Comparison of ENCODE assay signal across 18 mouse cellular contexts in the genomic region with DNA sequence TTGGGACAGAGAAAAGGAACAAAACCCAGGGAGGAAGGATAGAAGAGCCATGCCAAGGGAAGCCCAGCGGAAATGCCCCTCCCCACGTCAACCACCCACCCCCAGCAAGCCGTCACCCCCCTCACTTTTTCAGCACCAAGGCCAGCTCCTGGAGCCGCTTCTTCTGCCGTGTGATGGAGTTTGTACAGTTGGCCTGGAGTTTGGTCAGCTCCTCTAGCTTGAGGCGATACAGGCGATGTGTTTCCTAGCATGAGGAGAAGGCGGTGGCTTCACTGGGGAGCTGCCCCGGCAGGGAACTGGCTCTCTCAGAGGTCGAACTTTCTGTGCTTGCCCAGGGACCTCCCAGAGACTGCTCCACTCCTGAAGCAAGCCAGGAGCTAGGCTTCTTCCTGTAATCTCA. TPM values are rescaled to one million over a fixed set of nuclear protein-coding genes. Genes with fewer than 3 reads are reported as not detected.
DNase-seq lines count a peak whose midpoint lies in the region; ATAC-seq lines count a peak whose summit lies in the region.
"Had no signal": no experiment of that assay in that cellular context is flagged by ENCODE, and none has a peak within 500 bp of the region (broad histone marks: within the 10 kb centered on the region; RNA-seq: fewer than 3 reads in every experiment).

No protein-coding gene starts in this region.

- 51% methylated on average over 10 of the region's 10 CpGs for WGBS in kidney, embryonic 16.5 days

- H3K9ac ChIP-seq in kidney, embryonic 16.5 days (replicated peaks; ENCODE audit: low read length), result no peak overlapping the region
- H3K9ac ChIP-seq: liver, embryonic 13.5 days; stomach, embryonic 15.5 days had no signal

- no peaks in the 10 kb centered on the region for H3K9me3 ChIP-seq in kidney, embryonic 16.5 days (ENCODE audit: low read length)
- H3K9me3 ChIP-seq: G1E; heart, embryonic 10.5 days; liver, embryonic 13.5 days; stomach, embryonic 15.5 days had no signal

- DNase-seq in kidney, adult 11 months, result peak; percentile 77
- peak; percentile 45 for DNase-seq in NIH3T3 (ENCODE audit: low read depth)
- DNase-seq in kidney, postnatal 4 days, result peak; percentile 68 to 73
- DNase-seq in retina, embryonic 14.5 days (ENCODE audit: low spot score), result no peak
- no peak for DNase-seq in spleen, adult 12 weeks (ENCODE audit: low spot score)
- DNase-seq: adrenal gland, postnatal 25 days; cerebellum, postnatal 10 days; liver, embryonic 13.5 days; right cerebral cortex, adult 18-20 months had no signal

- H3K4me1 ChIP-seq in kidney, embryonic 16.5 days (ENCODE audit: insufficient read depth, low read length), result peaks cover 19% of the 10 kb centered on the region
- no peaks in the 10 kb centered on the region; the same call in 1 of the 2 replicates for H3K4me1 ChIP-seq in brown adipose tissue, adult 24 weeks (ENCODE audit: control insufficient read depth, insufficient read depth, insufficient read length, low read length)

- no peak overlapping the region for H3K4me3 ChIP-seq in kidney, embryonic 16.5 days (ENCODE audit: low read length)
- peak overlapping the region; percentile 90 for H3K4me3 ChIP-seq in brown adipose tissue, adult 24 weeks (ENCODE audit: insufficient read depth, low read depth, low read length)

- no peak overlapping the region for H3K27ac ChIP-seq in kidney, embryonic 16.5 days (ENCODE audit: low read length)
- peak overlapping the region; percentile 55 for H3K27ac ChIP-seq in brown adipose tissue, adult 24 weeks (replicated peaks; ENCODE audit: low read depth, low read length)
- H3K27ac ChIP-seq: heart, embryonic 10.5 days; hindbrain, embryonic 14.5 days; liver, embryonic 13.5 days; macrophage; stomach, embryonic 15.5 days had no signal

- no peak overlapping the region for H3K4me2 ChIP-seq in kidney, embryonic 16.5 days (replicated peaks; ENCODE audit: low read depth, low read length)
- H3K4me2 ChIP-seq: stomach, embryonic 15.5 days had no signal

- H3K27me3 ChIP-seq in kidney, embryonic 16.5 days (ENCODE audit: insufficient read depth, low read length), result no peaks in the 10 kb centered on the region
- H3K27me3 ChIP-seq: liver, embryonic 13.5 days; stomach, embryonic 15.5 days had no signal

- peaks cover 7% of the 10 kb centered on the region for H3K36me3 ChIP-seq in kidney, embryonic 16.5 days (ENCODE audit: insufficient read depth, low read length)
- H3K36me3 ChIP-seq: liver, embryonic 13.5 days had no signal

- no peak for ATAC-seq in kidney, embryonic 16.5 days (ENCODE audit: low FRiP score, low TSS enrichment)
- no peak for ATAC-seq in megakaryocyte-erythroid progenitor cell, adult 5-6 weeks (replicated peaks; ENCODE audit: low FRiP score, low TSS enrichment, poor library complexity, severe bottlenecking)

RNA-seq across cellular contexts. Expression of a gene that starts 2.1 kb away (rescaled TPM):
- 74.7 and 75.4 TPM in 2 replicates for polyA plus RNA-seq in kidney, embryonic 16.5 days (2015; fragmentation: Nextera tagmentation; extraction: Ambion mirVana)
- 131 and 304 TPM in 2 replicates for polyA plus RNA-seq in brown adipose tissue, adult 24 weeks (2012; ENCODE audit: insufficient read depth, insufficient read length, missing spikeins)
- total RNA-seq in megakaryocyte-erythroid progenitor cell, adult 5-6 weeks (2014; fragmentation: Nextera tagmentation), result 11.2 and 14.3 TPM in 2 replicates
- 12.1 and 15.7 TPM in 2 replicates for total RNA-seq in megakaryocyte-erythroid progenitor cell, adult 5-6 weeks (2017)

RNA-seq across cellular contexts. Expression of a gene that starts 36.0 kb away (rescaled TPM):
- polyA plus RNA-seq in kidney, embryonic 16.5 days (2015; fragmentation: Nextera tagmentation; extraction: Ambion mirVana), result 0.42 and 0.62 TPM in 2 replicates
- not detected in 2 replicates for polyA plus RNA-seq in brown adipose tissue, adult 24 weeks (2012; ENCODE audit: insufficient read depth, insufficient read length, missing spikeins)
- 3.0 TPM in 1 of 2 replicates, not detected in the other for total RNA-seq in megakaryocyte-erythroid progenitor cell, adult 5-6 weeks (2014; fragmentation: Nextera tagmentation)
- not detected in 2 replicates for total RNA-seq in megakaryocyte-erythroid progenitor cell, adult 5-6 weeks (2017)
- total RNA-seq: left cerebral cortex, adult 18-20 months had no signal
- polyA plus RNA-seq: G1E; liver, embryonic 13.5 days; macrophage had no signal

RNA-seq across cellular contexts. Expression of a gene that starts 36.1 kb away (rescaled TPM):
- polyA plus RNA-seq in kidney, embryonic 16.5 days (2015; fragmentation: Nextera tagmentation; extraction: Ambion mirVana), result 690 and 691 TPM in 2 replicates
- 1,985 and 2,008 TPM in 2 replicates for polyA plus RNA-seq in brown adipose tissue, adult 24 weeks (2012; ENCODE audit: insufficient read depth, insufficient read length, missing spikeins)
- 441 and 446 TPM in 2 replicates for total RNA-seq in megakaryocyte-erythroid progenitor cell, adult 5-6 weeks (2014; fragmentation: Nextera tagmentation)
- total RNA-seq in megakaryocyte-erythroid progenitor cell, adult 5-6 weeks (2017), result 207 and 288 TPM in 2 replicates

Comparison
In these comparisons a context has a peak if more than half of its experiments do, and no peak if none do; other contexts are left out.
1. DNase-seq: peak in kidney, adult 11 months (single experiment), NIH3T3 (single experiment) and kidney, postnatal 4 days (2 of 2); none in retina, embryonic 14.5 days (single experiment) and spleen, adult 12 weeks (single experiment).